Mouse (Mus musculus) right cerebral cortex, postnatal 25 days (tissue): Measurements from ENCODE around the gene Abcd2.

Experiments used
- DNase-seq: peaks from one replicate; pipeline ENCODE4 v3.0.0; 2022

Gene Abcd2

GRCm38 (mm10) chr15:91153311-91153710 is 38.3 kb downstream of the Abcd2 start:
- DNase-seq = no peak

- DNase-seq = no peak
Observed at GRCm38 (mm10) chr15:91152592-91152991, 39.0 kb downstream of the Abcd2 start.

- DNase-seq = no peak
Observed at GRCm38 (mm10) chr15:91124584-91124983, 67.0 kb downstream of the Abcd2 start.

- no peak for DNase-seq
Observed at GRCm38 (mm10) chr15:91112555-91113209, 78.9 kb downstream of the Abcd2 start.

GRCm38 (mm10) chr15:91108102-91108659 is 83.4 kb downstream of the Abcd2 start:
- DNase-seq = no peak

- no peak for DNase-seq
Observed at GRCm38 (mm10) chr15:91104934-91105333, 86.7 kb downstream of the Abcd2 start.

- DNase-seq = no peak
Observed at GRCm38 (mm10) chr15:91104276-91104675, 87.3 kb downstream of the Abcd2 start.

GRCm38 (mm10) chr15:91103814-91104213 is 87.8 kb downstream of the Abcd2 start:
- no peak for DNase-seq

GRCm38 (mm10) chr15:91103305-91103704 is 88.3 kb downstream of the Abcd2 start:
- no peak for DNase-seq

- no peak for DNase-seq
Observed at GRCm38 (mm10) chr15:91096606-91097005, 95.0 kb downstream of the Abcd2 start.
